Mouse (Mus musculus) embryonic facial prominence, embryonic 11.5 days (tissue): ENCODE measurements around the gene Wbp1. TPM values are rescaled to one million over a fixed set of nuclear protein-coding genes. Genes with fewer than 3 reads are reported as not detected.

Source experiments
- ATAC-seq: fragments of 200-750 bp; cut with Nextera tagmentation; replicated peaks from 2 replicates; pipeline ENCODE4 v1.8.0; 2017; ENCODE audit warnings: low read depth; ENCODE audit not compliant: insufficient number of reproducible peaks, low FRiP score, low TSS enrichment
- DNase-seq: peaks from one replicate; pipeline ENCODE4 v3.0.0-alpha.2; 2015; ENCODE audit warnings: low spot score
- H3K27ac ChIP-seq: fragments of 300-500 bp; sonication (generic); replicated peaks from 2 replicates; pipeline ENCODE4 v1.5.1; 2014; ENCODE audit warnings: mild to moderate bottlenecking, low read depth, low read length, control low read depth
- H3K27me3 ChIP-seq: fragments of 300-500 bp; sonication (generic); 2 replicates; pipeline ENCODE4 v1.6.1; 2014; ENCODE audit warnings: mild to moderate bottlenecking, low read length, moderate library complexity, mixed read lengths; ENCODE audit not compliant: control insufficient read depth, insufficient read depth
- H3K36me3 ChIP-seq: fragments of 300-500 bp; sonication (generic); replicated peaks from 2 replicates; pipeline ENCODE4 v1.6.1; 2014; ENCODE audit warnings: low read depth, mild to moderate bottlenecking, low read length, moderate library complexity, mixed read lengths; ENCODE audit not compliant: control insufficient read depth, insufficient read depth
- H3K4me1 ChIP-seq: fragments of 300-500 bp; sonication (generic); 2 replicates; pipeline ENCODE4 v1.6.1; 2014; ENCODE audit warnings: low read length, mixed read lengths; ENCODE audit not compliant: control insufficient read depth, insufficient read depth
- H3K4me2 ChIP-seq: fragments of 300-500 bp; sonication (generic); 2 replicates; pipeline ENCODE4 v1.6.1; 2014; ENCODE audit warnings: low read depth, mild to moderate bottlenecking, control low read depth, low read length, moderate library complexity
- H3K4me3 ChIP-seq: fragments of 300-500 bp; sonication (generic); 2 replicates; pipeline ENCODE4 v1.5.1; 2014; ENCODE audit warnings: low read depth, low read length, control low read depth
- H3K9ac ChIP-seq: fragments of 300-500 bp; sonication (generic); replicated peaks from 2 replicates; pipeline ENCODE4 v1.6.1; 2014; ENCODE audit warnings: mild to moderate bottlenecking, control low read depth, low read length
- H3K9me3 ChIP-seq: fragments of 300-500 bp; sonication (generic); replicated peaks from 2 replicates; pipeline ENCODE4 v1.6.1; 2016; ENCODE audit warnings: mild to moderate bottlenecking, low read length, inconsistent platforms, mixed read lengths; ENCODE audit not compliant: control insufficient read depth
- WGBS: fragments of 180-500 bp; shearing (Covaris S2); extraction: QIAGEN DNeasy Blood & Tissue Kit; methylation state at CpG from one replicate; pipeline ENCODE4 v1.1.7; 2014; 5-methylcytosine and 5-hydroxymethylcytosine counted together
- polyA plus RNA-seq: library from polyadenylated mRNA; unstranded; fragments of >200 nt; fragmentation: Nextera tagmentation; extraction: Ambion mirVana; gene quantifications from 2 replicates; pipeline ENCODE4 v1.2.1, GENCODE M21; 2014

Wbp1 gene
- polyA plus RNA-seq = 146 and 156 TPM in 2 replicates

DNA sequence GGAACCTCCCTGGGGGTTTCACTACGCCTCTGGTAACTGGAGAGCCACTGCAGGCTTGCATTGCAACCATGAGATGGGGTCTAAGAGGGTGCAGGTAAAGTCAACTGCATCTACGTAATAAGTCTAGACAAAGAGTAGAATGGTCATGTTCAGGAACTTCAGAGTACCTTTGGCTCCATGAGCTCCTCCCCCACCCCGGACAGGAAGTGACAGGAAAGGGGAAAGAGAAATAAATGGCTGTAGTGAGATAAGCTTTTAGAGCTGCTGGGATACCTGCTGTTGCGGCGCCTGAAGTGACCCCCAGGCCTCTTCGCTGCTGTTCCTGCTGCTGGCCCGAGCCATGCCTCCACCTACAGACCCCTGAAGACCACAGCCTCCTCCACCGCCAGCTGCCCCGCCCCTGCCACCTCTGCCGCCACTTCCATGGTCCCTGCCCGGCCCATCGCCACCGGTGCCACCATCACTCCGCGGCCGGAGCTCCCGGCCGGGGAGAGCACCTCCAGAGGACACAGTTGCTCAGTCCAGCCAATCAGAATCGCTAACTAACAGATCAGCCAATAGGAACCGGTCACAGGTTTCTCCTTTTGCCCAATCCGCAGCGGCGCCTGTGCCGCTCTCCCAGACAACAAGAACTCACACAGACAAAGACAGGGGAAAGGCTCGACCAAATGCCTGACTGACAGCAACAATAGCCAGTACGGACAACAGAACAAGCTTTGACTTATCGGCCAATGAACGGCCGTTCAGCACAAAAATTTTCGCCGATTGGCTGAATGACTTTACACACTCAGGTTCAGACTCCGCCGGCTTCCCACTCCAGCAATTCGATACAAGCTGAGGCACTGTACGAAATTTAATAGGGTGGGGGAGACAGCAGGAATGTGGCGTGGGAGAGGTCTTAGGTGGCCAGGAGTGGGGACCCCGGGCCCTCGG is at the start of gene Wbp1:
Wbp1 (minus strand) TSS at position 630 of the 933 bp plus-strand sequence.
- ATAC-seq (peak; percentile 95), DNase-seq (peak; percentile 97)
- Histone ChIP-seq H3K4me3 (peak within 1 kb of the TSS; percentile 54), H3K36me3 (no peaks in the 10 kb centered on the region; the same call in 1 of the 2 replicates), H3K27ac (peak within 1 kb of the TSS; percentile 99), H3K27me3 (no peaks in the 10 kb centered on the region), H3K4me2 (peak within 1 kb of the TSS; percentile 97), H3K4me1 (peaks cover 8% of the 10 kb centered on the region), H3K9me3 (no peaks in the 10 kb centered on the region), H3K9ac (peak within 1 kb of the TSS; percentile 98)
- whole genome bisulfite sequencing = under 1% methylated on average over 38 of the region's 38 CpGs

DNA sequence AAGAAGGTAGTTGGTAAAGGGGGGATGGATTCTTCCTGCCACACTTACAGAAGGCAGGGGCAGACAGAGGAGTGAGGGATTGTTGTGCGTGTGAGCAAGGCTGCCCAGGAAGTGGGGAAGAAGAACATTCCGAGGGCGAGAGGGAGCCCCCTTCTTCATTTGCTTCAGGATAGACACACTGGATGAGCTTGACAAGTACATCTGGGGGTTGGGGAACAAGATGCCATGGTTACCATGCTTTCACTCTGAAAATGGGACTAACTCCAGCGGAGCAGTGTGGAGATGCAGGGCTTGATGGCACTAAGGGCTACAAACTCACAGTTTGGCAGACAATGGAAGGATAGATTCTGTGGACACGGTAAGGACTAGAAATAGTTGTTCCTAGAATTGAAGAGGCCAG is 49.7 kb upstream of the Wbp1 start:
- no peaks in the 10 kb centered on the region for H3K36me3 ChIP-seq
- H3K27me3 ChIP-seq = no peaks in the 10 kb centered on the region
- no peak overlapping the region for H3K4me2 ChIP-seq
- no peaks in the 10 kb centered on the region for H3K4me1 ChIP-seq
- H3K9ac ChIP-seq = no peak overlapping the region; the same call in 1 of the 2 replicates
- no peak overlapping the region for H3K4me3 ChIP-seq
- H3K9me3 ChIP-seq = no peaks in the 10 kb centered on the region
- no peak overlapping the region for H3K27ac ChIP-seq
- DNase-seq (no peak), ATAC-seq (no peak)
- WGBS = 79% methylated on average over 5 of the region's 5 CpGs

DNA sequence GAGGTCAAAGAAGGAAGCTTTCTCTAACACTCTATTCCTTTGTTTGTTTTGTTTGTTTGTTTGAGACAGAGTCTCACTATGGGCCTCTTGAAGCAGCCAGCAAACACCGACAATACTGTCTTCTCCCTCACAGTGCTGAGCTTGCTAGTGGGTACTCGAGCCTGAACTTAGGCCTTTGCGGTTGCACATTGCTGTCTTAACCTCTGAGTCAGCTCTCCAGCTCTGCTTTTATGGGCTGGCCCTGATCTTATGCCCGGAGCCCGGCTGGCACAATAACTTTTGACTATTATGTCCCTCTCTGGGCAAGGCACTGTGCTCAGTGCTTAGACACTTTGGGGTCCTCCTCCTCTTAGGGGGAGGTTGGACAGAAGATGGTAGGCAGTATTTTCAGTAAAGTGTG is 48.5 kb upstream of the Wbp1 start:
- Histone ChIP-seq H3K36me3 (no peaks in the 10 kb centered on the region), H3K9me3 (no peaks in the 10 kb centered on the region), H3K27me3 (no peaks in the 10 kb centered on the region), H3K4me1 (no peaks in the 10 kb centered on the region), H3K27ac (no peak overlapping the region), H3K4me2 (no peak overlapping the region), H3K4me3 (no peak overlapping the region), H3K9ac (no peak overlapping the region)
- no peak for ATAC-seq
- DNase-seq = no peak
- WGBS = 84% methylated on average over 5 of the region's 5 CpGs

DNA sequence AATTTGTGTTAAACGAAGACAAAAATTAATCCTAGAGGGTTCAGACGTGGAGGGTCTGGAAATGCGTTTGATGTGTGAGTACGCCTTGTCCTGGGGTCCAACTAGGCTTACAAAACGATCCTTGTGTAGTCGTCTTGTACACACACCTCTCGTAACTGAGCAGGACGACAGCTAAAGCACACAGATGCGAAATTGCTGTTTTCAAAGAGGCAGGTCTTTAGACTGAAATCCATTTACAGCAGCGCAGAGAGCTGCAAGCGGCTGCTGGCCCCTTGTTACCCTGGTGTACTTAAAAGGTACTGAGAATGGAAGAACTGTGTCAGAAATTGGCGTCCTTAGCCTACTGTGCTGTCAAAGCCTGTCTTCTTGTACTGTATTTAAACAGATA is 44.9 kb upstream of the Wbp1 start:
- Histone ChIP-seq H3K4me3 (peak overlapping the region; percentile 85), H3K27me3 (peaks cover 11% of the 10 kb centered on the region), H3K4me2 (peak overlapping the region; percentile 72), H3K9me3 (no peaks in the 10 kb centered on the region), H3K27ac (no peak overlapping the region), H3K4me1 (no peaks in the 10 kb centered on the region), H3K36me3 (no peaks in the 10 kb centered on the region), H3K9ac (peak overlapping the region; percentile 87)
- ATAC-seq (no peak), DNase-seq (peak; percentile 26)
- under 1% methylated on average over 12 of the region's 12 CpGs for WGBS

DNA sequence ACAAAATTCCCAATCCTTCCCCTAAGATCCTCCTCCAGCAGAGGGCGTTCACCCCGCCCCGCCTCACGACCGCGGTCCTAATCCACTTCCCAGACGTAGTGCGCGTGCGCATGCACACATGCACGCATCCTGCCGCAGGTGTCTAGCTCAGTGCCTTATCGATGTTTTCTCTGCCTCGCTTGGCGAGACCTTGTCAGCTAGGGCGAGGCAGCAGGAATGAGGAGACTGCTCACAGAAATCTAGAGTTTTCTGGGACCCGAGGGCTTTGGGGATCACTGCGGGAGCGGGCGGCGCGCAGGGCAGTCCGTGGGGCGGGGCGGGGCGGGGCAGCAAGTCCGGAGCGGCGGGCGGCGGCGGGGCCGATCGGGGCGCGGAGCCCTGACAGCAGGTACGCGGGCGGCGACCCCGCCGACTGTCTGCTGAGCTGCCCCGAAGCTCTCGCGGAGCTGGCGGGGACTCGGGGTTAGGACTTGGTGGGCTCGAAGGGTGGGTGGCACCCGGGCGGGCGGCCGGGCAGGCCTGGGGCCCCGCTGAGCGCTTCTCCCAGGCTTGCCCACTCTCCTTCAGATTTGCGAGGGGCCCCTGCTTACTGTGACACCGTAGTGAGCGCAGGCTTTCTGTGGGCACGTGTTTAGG is 44.4 kb upstream of the Wbp1 start, which contains the start of gene Dctn1:
Dctn1 (plus strand) TSS at position 314 of the 636 bp plus-strand sequence.
- ATAC-seq = peak; percentile 71
- H3K27me3 ChIP-seq = peaks cover 16% of the 10 kb centered on the region
- peak within 1 kb of the TSS; percentile 87 for H3K9ac ChIP-seq
- peak; percentile 96 for DNase-seq
- peak within 1 kb of the TSS; percentile 72 for H3K4me2 ChIP-seq
- H3K27ac ChIP-seq = 0 out of 2 replicates have a peak within 1 kb of the TSS, but pooled peaks have one; percentile 38
- H3K4me3 ChIP-seq = peak within 1 kb of the TSS; percentile 85
- no peaks in the 10 kb centered on the region for H3K9me3 ChIP-seq
- WGBS = 0% methylated on average over 53 of the region's 58 CpGs
- no peaks in the 10 kb centered on the region for H3K4me1 ChIP-seq
- H3K36me3 ChIP-seq = no peaks in the 10 kb centered on the region

DNA sequence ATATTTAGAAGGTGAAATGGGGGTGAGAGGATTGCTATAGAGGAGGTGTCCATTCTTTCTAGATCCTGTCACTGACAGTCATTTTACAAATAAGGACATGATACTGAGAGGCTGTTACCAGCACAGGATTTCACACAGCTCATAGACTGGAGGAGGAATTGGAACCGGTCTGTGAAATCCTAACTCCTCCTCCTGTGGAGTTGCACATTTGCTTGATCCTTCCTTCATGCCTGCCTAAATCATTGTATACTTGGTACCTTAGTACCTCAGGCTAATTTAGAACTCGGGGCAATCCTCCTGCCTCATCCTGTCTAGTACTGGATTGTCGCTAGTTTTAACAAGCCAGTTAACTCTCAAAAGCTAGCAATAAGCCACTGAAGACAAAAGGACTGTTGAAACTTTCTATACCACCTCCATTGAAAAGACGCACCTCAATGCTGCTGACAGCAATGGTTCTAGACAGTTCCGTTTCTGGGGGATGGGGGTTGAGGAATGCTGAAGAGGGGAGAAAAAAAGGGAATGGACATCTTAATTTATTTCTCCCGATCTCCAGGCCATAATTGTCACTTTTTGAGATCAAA is 43.8 kb upstream of the Wbp1 start:
- H3K4me1 ChIP-seq = no peaks in the 10 kb centered on the region
- peaks cover 18% of the 10 kb centered on the region for H3K27me3 ChIP-seq
- peak overlapping the region; percentile 72 for H3K4me2 ChIP-seq
- DNase-seq = no peak
- H3K36me3 ChIP-seq = no peaks in the 10 kb centered on the region
- no peaks in the 10 kb centered on the region for H3K9me3 ChIP-seq
- peak overlapping the region; percentile 85 for H3K4me3 ChIP-seq
- no peak overlapping the region for H3K27ac ChIP-seq
- 6% methylated on average over 6 of the region's 6 CpGs for WGBS
- H3K9ac ChIP-seq = peak overlapping the region; percentile 87
- no peak for ATAC-seq

DNA sequence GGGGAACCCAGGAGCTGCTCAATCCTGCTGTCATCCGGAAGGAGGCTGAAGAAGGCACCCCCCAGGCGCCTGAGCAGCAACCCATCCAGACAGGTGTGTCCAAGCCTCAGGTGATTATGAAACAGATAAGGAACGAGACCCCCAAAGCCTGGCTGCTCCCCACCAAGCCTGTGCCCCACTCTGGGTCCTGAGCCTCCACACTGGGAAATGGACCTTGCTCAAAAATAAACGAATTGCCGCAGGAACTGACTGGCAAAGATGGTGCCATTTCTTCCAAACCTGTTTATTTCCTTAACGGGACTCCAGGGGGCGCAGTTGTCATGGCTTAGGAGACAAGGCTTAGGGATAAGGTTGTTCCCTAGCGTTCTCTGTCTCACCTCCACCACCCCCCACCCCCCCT is 41.3 kb upstream of the Wbp1 start:
- no peaks in the 10 kb centered on the region for H3K36me3 ChIP-seq
- peak overlapping the region; percentile 63 for H3K4me2 ChIP-seq
- no peak overlapping the region for H3K27ac ChIP-seq
- ATAC-seq = no peak
- peak; percentile 84 for DNase-seq
- no peaks in the 10 kb centered on the region for H3K4me1 ChIP-seq
- H3K9me3 ChIP-seq = no peaks in the 10 kb centered on the region
- 0% methylated on average over 8 of the region's 8 CpGs for WGBS
- no peak overlapping the region for H3K9ac ChIP-seq
- H3K4me3 ChIP-seq = peak overlapping the region; percentile 31
- H3K27me3 ChIP-seq = peaks cover 18% of the 10 kb centered on the region
